Mouse (Mus musculus): ENCODE data around the gene Zfp811. TPM values are rescaled to one million over a fixed set of nuclear protein-coding genes. Genes with fewer than 3 reads are reported as not detected.

The Zfp811 gene
- polyA plus RNA-seq, 1 experiment = 0.01 TPM

DNA sequence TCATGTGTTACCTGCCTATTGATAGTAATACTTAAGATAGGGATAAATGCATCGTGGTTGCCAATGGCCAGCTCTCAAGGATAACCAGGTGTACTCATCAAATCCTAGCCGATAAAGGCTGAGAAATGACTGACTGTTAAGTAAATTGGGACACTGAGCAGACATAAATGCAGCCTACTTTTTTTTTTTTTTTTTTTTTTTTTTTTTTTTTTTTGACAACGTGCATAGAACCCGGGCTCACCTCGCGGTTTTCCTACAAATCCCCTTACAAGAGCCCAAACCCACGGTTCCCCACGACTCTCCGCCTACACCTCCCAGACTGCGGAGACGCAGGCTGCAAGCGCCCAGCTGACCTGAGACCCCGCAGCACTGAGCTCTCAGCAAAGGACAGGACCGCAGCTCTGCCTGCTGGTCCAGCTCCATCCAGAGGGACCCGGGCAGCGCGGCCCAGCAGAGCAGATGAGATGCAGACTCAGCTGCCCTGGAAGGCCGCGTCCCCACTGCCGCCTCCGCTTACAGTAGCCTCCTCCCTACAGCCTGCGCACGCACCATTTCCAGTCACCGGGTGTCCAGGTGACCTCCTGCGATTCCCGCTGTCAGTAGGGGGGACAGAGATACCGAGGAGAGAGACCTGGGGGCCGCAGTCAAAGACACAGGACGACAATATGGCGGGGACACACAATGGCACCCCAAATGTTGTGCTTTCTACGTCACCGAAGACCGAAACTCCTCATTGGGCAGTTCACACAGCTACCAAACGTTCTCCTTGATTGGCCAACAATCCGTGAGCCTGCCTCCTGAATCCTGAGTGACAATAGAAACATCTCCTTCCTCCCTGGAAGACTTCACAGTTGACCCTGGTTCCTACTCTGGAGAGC is 20.0 kb upstream of the Zfp811 start, which contains the start of gene Zfp799:
Gene Zfp799, minus strand, starts transcription at position 722 of the 878 bp plus-strand sequence.
- Histone ChIP-seq H3K79me2 (ENCODE audit: control insufficient read depth, insufficient read depth) (peaks cover 20% of the 10 kb centered on the region), H3K27me3 (ENCODE audit: control insufficient read depth, insufficient read depth, insufficient read length) (no peaks in the 10 kb centered on the region), H3K36me3 (ENCODE audit: control insufficient read depth, insufficient read depth) (peaks cover 8% of the 10 kb centered on the region), H3ac (ENCODE audit: control insufficient read depth, insufficient read length, low read depth) (peak within 1 kb of the TSS; percentile 97), H3K79me3 (ENCODE audit: low read depth) (peaks cover 14% of the 10 kb centered on the region), H3K4me3 (ENCODE audit: insufficient read depth, poor library complexity, severe bottlenecking) (peak within 1 kb of the TSS; percentile 68)
- TF ChIP-seq MYOD1 (IDR thresholded peaks at IDR 0.05; ENCODE audit: control insufficient read depth, insufficient read length, low read depth) = no peak

- Histone ChIP-seq H3K4me3 (ENCODE audit: insufficient read depth, poor library complexity, severe bottlenecking) (no peak overlapping the region), H3K36me3 (ENCODE audit: control insufficient read depth, insufficient read depth) (peaks cover 22% of the 10 kb centered on the region), H3K79me3 (ENCODE audit: low read depth) (no peaks in the 10 kb centered on the region), H3K27me3 (ENCODE audit: control insufficient read depth, insufficient read depth, insufficient read length) (no peaks in the 10 kb centered on the region), H3K79me2 (ENCODE audit: control insufficient read depth, insufficient read depth) (no peaks in the 10 kb centered on the region), H3ac (ENCODE audit: control insufficient read depth, insufficient read length, low read depth) (no peak overlapping the region)
- TF ChIP-seq MYOD1 (IDR thresholded peaks at IDR 0.05; ENCODE audit: control insufficient read depth, insufficient read length, low read depth) (no peak), FOSL1 (IDR thresholded peaks at IDR 0.05; ENCODE audit: insufficient read depth, low read length, poor library complexity, severe bottlenecking) (no peak), CTCF (IDR thresholded peaks at IDR 0.05; ENCODE audit: control insufficient read depth, insufficient read depth, insufficient read length) (no peak), MAX (IDR thresholded peaks at IDR 0.05) (no peak), MYOG (IDR thresholded peaks at IDR 0.05; ENCODE audit: control insufficient read depth, extremely low read depth, insufficient read length) (no peak), USF1 (IDR thresholded peaks at IDR 0.05; ENCODE audit: low read depth) (no peak)
Observed at GRCm38 (mm10) chr17:32816074-32816784, 6.5 kb upstream of the Zfp811 start.

DNA sequence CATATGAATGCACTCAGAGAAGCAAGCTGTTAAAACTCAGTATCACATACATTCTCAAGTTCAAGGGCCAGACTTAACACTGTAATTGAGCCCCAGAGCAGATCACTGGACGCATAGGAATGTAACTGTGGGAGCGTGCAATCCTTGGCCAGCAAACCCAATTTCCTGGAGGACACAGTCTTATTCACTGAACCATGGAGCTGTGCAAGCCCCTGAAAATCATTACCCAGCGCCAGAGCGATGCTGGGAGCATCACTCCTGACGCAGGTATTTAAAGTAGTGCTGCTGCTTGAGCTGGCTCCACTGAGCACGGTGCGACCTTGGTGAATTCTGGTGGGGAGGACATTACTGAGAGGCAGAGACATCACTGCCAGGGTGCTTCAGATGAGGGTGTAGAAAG is 4.4 kb upstream of the Zfp811 start:
- Histone ChIP-seq H3K79me3 (ENCODE audit: low read depth) (no peaks in the 10 kb centered on the region), H3K79me2 (ENCODE audit: control insufficient read depth, insufficient read depth) (no peaks in the 10 kb centered on the region), H3K4me3 (ENCODE audit: insufficient read depth, poor library complexity, severe bottlenecking) (no peak overlapping the region), H3K27me3 (ENCODE audit: control insufficient read depth, insufficient read depth, insufficient read length) (peaks cover 12% of the 10 kb centered on the region), H3ac (ENCODE audit: control insufficient read depth, insufficient read length, low read depth) (no peak overlapping the region), H3K36me3 (ENCODE audit: control insufficient read depth, insufficient read depth) (peaks cover 4% of the 10 kb centered on the region)
- TF ChIP-seq FOSL1 (IDR thresholded peaks at IDR 0.05; ENCODE audit: insufficient read depth, low read length, poor library complexity, severe bottlenecking) = no peak
- TF ChIP-seq MYOG (IDR thresholded peaks at IDR 0.05; ENCODE audit: control insufficient read depth, extremely low read depth, insufficient read length) = no peak
- TF ChIP-seq MAX (IDR thresholded peaks at IDR 0.05) = no peak
- TF ChIP-seq CTCF (IDR thresholded peaks at IDR 0.05; ENCODE audit: control insufficient read depth, insufficient read depth, insufficient read length) = no peak
- no peak for TF ChIP-seq CEBPB (IDR thresholded peaks at IDR 0.05; ENCODE audit: low read depth)
- no peak for TF ChIP-seq MYOD1 (IDR thresholded peaks at IDR 0.05; ENCODE audit: control insufficient read depth, insufficient read length, low read depth)
- no peak for TF ChIP-seq USF1 (IDR thresholded peaks at IDR 0.05; ENCODE audit: low read depth)

GRCm38 (mm10) chr17:32810648-32811047 is 917 bp upstream of the Zfp811 start:
- Histone ChIP-seq H3K27me3 (ENCODE audit: control insufficient read depth, insufficient read depth, insufficient read length) (peaks cover 18% of the 10 kb centered on the region), H3K79me3 (ENCODE audit: low read depth) (no peaks in the 10 kb centered on the region), H3K4me3 (ENCODE audit: insufficient read depth, poor library complexity, severe bottlenecking) (no peak overlapping the region), H3K79me2 (ENCODE audit: control insufficient read depth, insufficient read depth) (no peaks in the 10 kb centered on the region), H3K36me3 (ENCODE audit: control insufficient read depth, insufficient read depth) (no peaks in the 10 kb centered on the region), H3ac (ENCODE audit: control insufficient read depth, insufficient read length, low read depth) (no peak overlapping the region)
- no peak for TF ChIP-seq MYOG (IDR thresholded peaks at IDR 0.05; ENCODE audit: control insufficient read depth, extremely low read depth, insufficient read length)
- no peak for TF ChIP-seq MYOD1 (IDR thresholded peaks at IDR 0.05; ENCODE audit: control insufficient read depth, insufficient read length, low read depth)
- TF ChIP-seq MAX (IDR thresholded peaks at IDR 0.05) = no peak
- TF ChIP-seq CEBPB (IDR thresholded peaks at IDR 0.05; ENCODE audit: low read depth) = no peak
- no peak for TF ChIP-seq FOSL1 (IDR thresholded peaks at IDR 0.05; ENCODE audit: insufficient read depth, low read length, poor library complexity, severe bottlenecking)
- TF ChIP-seq CTCF (IDR thresholded peaks at IDR 0.05; ENCODE audit: control insufficient read depth, insufficient read depth, insufficient read length) = no peak
- TF ChIP-seq USF1 (IDR thresholded peaks at IDR 0.05; ENCODE audit: low read depth) = no peak

GRCm38 (mm10) chr17:32808921-32809320 is 810 bp downstream of the Zfp811 start:
- Histone ChIP-seq H3K79me2 (ENCODE audit: control insufficient read depth, insufficient read depth) (no peaks in the 10 kb centered on the region), H3K27me3 (ENCODE audit: control insufficient read depth, insufficient read depth, insufficient read length) (peaks cover 18% of the 10 kb centered on the region), H3ac (ENCODE audit: control insufficient read depth, insufficient read length, low read depth) (no peak overlapping the region), H3K36me3 (ENCODE audit: control insufficient read depth, insufficient read depth) (no peaks in the 10 kb centered on the region), H3K79me3 (ENCODE audit: low read depth) (no peaks in the 10 kb centered on the region), H3K4me3 (ENCODE audit: insufficient read depth, poor library complexity, severe bottlenecking) (no peak overlapping the region)
- no peak for TF ChIP-seq CEBPB (IDR thresholded peaks at IDR 0.05; ENCODE audit: low read depth)
- TF ChIP-seq MYOD1 (IDR thresholded peaks at IDR 0.05; ENCODE audit: control insufficient read depth, insufficient read length, low read depth) = no peak
- TF ChIP-seq MAX (IDR thresholded peaks at IDR 0.05) = no peak
- no peak for TF ChIP-seq USF1 (IDR thresholded peaks at IDR 0.05; ENCODE audit: low read depth)
- TF ChIP-seq MYOG (IDR thresholded peaks at IDR 0.05; ENCODE audit: control insufficient read depth, extremely low read depth, insufficient read length) = no peak
- no peak for TF ChIP-seq FOSL1 (IDR thresholded peaks at IDR 0.05; ENCODE audit: insufficient read depth, low read length, poor library complexity, severe bottlenecking)
- TF ChIP-seq CTCF (IDR thresholded peaks at IDR 0.05; ENCODE audit: control insufficient read depth, insufficient read depth, insufficient read length) = no peak

Measured in C2C12 (cell line).